Mouse (Mus musculus): ENCODE measurements around the gene Cped1. TPM values are rescaled to one million over a fixed set of nuclear protein-coding genes. Genes with fewer than 3 reads are reported as not detected.

Gene Cped1
- polyA plus RNA-seq, 1 experiment from 2014 or later = 2.7 TPM

DNA sequence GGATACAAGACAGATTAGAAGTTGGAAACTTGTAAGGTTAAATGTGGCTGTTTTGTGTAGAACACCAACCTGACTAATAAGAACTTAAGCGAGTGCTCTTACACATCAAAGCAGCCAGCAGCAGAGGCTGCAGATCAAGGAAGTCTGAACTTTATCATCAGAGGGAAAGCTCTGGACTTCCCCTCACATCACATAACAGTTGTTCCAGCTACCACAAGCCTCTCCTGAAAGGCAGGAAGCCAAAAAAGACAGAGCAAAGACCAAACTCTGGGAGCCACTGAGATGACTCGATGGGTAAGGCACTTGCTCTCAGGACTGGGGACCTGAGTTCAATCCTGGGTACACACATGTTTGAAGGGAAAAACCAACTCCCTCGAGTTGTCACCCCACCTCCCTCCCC is 228.1 kb downstream of the Cped1 start:
- no peak overlapping the region for H3K4me2 ChIP-seq
- 75% methylated on average over 3 of the region's 3 CpGs for WGBS

DNA sequence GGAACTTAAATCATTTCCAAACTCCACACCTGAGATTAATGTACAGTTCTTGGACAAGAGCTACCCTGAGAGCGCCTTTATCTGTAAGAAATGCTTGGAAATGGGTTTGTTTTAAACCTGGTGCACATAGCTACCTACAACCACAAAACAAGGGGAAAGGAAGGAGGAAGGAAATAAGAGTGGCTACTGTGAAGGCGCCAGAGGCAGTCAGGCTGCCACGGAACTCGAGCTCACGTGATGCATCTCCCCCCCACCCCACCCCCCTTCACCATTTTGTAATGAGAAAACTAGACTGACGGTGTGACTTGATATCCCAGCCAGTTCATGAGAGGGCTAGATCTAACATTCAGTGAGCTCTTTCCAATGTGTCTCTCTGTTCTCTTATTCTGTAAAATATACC is 228.9 kb downstream of the Cped1 start:
- H3K4me1 ChIP-seq = no peaks in the 10 kb centered on the region
- no peak for ATAC-seq (ENCODE audit: low FRiP score)
- no peak overlapping the region for H3K9ac ChIP-seq (replicated peaks)
- no peaks in the 10 kb centered on the region for H3K9me3 ChIP-seq (replicated peaks)
- H3K27ac ChIP-seq (replicated peaks) = no peak overlapping the region
- no peak overlapping the region for H3K4me3 ChIP-seq (replicated peaks)
- H3K4me2 ChIP-seq = no peak overlapping the region
- H3K36me3 ChIP-seq = no peaks in the 10 kb centered on the region
- WGBS = 88% methylated on average over 6 of the region's 6 CpGs
- H3K27me3 ChIP-seq (replicated peaks) = no peaks in the 10 kb centered on the region

More for the DNA sequence above, 228.1 kb downstream of the Cped1 start:
- H3K4me1 ChIP-seq = no peaks in the 10 kb centered on the region
- no peak overlapping the region for H3K4me3 ChIP-seq (replicated peaks)
- no peaks in the 10 kb centered on the region for H3K9me3 ChIP-seq (replicated peaks)
- H3K27ac ChIP-seq (replicated peaks) = no peak overlapping the region
- no peaks in the 10 kb centered on the region for H3K27me3 ChIP-seq (replicated peaks)
- no peak overlapping the region for H3K9ac ChIP-seq (replicated peaks)
- H3K36me3 ChIP-seq = no peaks in the 10 kb centered on the region
- ATAC-seq (ENCODE audit: low FRiP score) = no peak

DNA sequence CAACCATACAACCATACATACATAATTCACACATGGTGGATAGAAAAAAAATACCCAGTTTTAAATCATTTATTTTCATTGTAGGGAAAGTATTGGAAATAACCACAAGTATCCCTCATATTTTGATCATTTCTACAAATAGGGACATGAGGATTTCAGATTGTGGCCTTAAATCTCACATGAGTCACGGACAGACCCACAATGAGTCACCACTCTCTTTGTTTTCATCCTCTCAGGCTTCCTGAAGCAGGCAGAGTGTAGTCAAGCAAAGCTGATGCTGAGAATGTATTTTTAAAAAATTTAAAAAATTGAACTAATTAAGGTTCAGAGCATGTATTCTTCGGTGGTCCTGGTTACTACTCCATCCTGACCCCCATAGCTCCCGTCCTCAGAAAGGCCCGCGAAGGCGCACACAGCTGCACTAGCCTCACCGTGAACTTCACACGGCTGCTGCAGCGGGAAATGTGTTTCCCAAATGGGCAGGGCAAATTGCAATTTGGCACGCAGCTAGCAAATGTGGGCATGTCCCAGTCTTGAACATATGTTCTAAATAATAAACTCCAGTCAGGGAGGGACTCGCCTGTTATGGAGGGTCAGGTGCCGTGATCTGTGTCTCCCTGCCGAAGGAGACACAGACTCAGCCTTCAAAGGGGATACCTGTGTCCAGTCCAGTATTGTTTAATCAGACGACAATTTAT is 230.7 kb downstream of the Cped1 start:
- Histone ChIP-seq H3K27me3 (replicated peaks) (no peaks in the 10 kb centered on the region), H3K4me1 (no peaks in the 10 kb centered on the region), H3K4me3 (replicated peaks) (no peak overlapping the region), H3K4me2 (no peak overlapping the region), H3K36me3 (no peaks in the 10 kb centered on the region), H3K27ac (replicated peaks) (no peak overlapping the region), H3K9me3 (replicated peaks) (no peaks in the 10 kb centered on the region), H3K9ac (replicated peaks) (no peak overlapping the region)
- no peak for ATAC-seq (ENCODE audit: low FRiP score)
- WGBS = 48% methylated on average over 14 of the region's 14 CpGs

DNA sequence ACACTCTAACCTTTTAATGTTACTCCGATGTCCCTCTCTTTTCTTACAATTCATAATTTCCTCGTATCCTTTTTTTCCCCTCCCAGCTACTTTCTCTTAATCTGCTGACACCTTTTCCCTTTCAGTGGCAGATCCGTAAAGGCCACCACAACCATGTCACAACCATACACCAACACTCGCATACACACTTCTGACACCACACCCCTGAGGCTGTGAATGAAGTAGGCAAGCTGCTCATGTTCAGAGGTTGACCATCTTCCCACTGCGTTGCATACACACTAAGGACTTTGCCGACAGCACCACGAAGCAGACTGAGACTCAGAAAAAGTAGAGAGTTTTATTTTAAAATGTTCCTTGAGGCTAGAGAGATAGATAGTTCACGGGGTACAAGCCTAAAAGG is 235.4 kb downstream of the Cped1 start:
- WGBS = 95% methylated on average over 8 of the region's 8 CpGs
- H3K9me3 ChIP-seq (replicated peaks) = no peaks in the 10 kb centered on the region
- no peaks in the 10 kb centered on the region for H3K36me3 ChIP-seq
- H3K4me3 ChIP-seq (replicated peaks) = no peak overlapping the region
- no peak overlapping the region for H3K4me2 ChIP-seq
- no peaks in the 10 kb centered on the region for H3K27me3 ChIP-seq (replicated peaks)
- no peak overlapping the region for H3K9ac ChIP-seq (replicated peaks)
- no peak for ATAC-seq (ENCODE audit: low FRiP score)
- no peaks in the 10 kb centered on the region for H3K4me1 ChIP-seq
- no peak overlapping the region for H3K27ac ChIP-seq (replicated peaks)

DNA sequence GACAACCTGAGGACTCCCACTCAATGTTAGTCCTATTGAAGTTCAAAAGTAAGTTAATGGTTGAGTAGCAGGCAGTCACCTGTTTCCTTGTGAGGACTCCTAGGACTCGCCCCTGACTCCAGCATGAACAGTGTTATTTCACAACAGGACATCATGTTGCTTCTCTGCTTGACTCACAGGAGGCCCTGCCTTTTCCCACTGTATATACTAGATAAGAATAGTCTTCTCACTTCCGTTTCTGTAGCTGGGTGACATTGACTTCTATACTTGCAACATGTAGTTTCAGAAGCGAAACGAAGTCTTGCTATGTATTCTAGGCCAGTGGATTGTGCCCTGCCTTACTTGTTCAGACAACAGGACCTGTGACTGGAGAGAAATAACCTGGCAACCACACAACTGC is 236.4 kb downstream of the Cped1 start:
- ATAC-seq (ENCODE audit: low FRiP score) = no peak
- no peaks in the 10 kb centered on the region for H3K36me3 ChIP-seq
- H3K27me3 ChIP-seq (replicated peaks) = no peaks in the 10 kb centered on the region
- no peaks in the 10 kb centered on the region for H3K9me3 ChIP-seq (replicated peaks)
- H3K9ac ChIP-seq (replicated peaks) = no peak overlapping the region
- 88% methylated on average over 4 of the region's 4 CpGs for WGBS
- H3K4me3 ChIP-seq (replicated peaks) = no peak overlapping the region
- no peaks in the 10 kb centered on the region for H3K4me1 ChIP-seq
- H3K27ac ChIP-seq (replicated peaks) = no peak overlapping the region
- no peak overlapping the region for H3K4me2 ChIP-seq

DNA sequence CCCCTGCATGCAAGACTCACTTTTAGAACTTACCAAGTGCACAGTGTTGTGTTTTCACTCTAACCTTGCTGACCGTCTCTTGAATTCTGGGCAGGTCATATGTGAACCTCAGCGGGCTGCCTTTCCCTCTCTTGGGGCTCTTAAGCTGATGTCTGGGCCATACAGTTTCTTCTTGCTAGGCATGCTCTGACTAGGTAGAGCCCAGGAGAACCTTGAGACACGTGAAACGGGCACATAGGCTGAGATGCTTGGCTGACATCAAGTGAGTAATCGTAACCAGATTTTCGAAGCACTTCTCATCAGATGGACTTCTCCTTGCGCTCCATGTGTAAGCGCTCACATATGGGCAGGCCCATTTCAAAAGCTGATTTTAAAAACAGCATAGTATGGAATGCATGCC is 237.2 kb downstream of the Cped1 start:
- H3K27me3 ChIP-seq (replicated peaks) = no peaks in the 10 kb centered on the region
- H3K9ac ChIP-seq (replicated peaks) = no peak overlapping the region
- H3K4me3 ChIP-seq (replicated peaks) = no peak overlapping the region
- ATAC-seq (ENCODE audit: low FRiP score) = no peak
- WGBS = 90% methylated on average over 8 of the region's 8 CpGs
- no peaks in the 10 kb centered on the region for H3K36me3 ChIP-seq
- no peaks in the 10 kb centered on the region for H3K4me1 ChIP-seq
- H3K9me3 ChIP-seq (replicated peaks) = no peaks in the 10 kb centered on the region
- no peak overlapping the region for H3K27ac ChIP-seq (replicated peaks)
- no peak overlapping the region for H3K4me2 ChIP-seq

DNA sequence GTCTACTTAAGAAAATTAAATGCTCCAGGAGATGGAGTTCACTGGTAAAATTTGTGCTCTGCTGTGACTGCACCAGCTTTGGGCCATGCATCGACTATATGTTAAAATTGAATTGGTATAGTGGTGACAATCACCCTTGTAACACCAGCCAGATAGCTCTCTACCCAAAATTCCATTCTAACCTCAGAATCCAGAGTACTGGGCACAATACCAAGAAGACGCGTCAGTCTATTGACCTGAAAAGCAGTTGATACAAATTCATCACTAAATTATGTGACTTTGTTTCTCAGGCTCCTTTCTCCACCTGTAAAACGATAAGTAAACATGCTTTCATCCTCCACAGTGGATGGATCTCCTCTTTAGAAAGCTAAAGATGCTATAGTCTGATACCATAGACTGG is 238.6 kb downstream of the Cped1 start:
- H3K27ac ChIP-seq (replicated peaks) = no peak overlapping the region
- 93% methylated on average over 4 of the region's 4 CpGs for WGBS
- ATAC-seq (ENCODE audit: low FRiP score) = no peak
- no peaks in the 10 kb centered on the region for H3K9me3 ChIP-seq (replicated peaks)
- H3K4me2 ChIP-seq = no peak overlapping the region
- H3K36me3 ChIP-seq = no peaks in the 10 kb centered on the region
- H3K4me1 ChIP-seq = no peaks in the 10 kb centered on the region
- H3K9ac ChIP-seq (replicated peaks) = no peak overlapping the region
- no peak overlapping the region for H3K4me3 ChIP-seq (replicated peaks)
- H3K27me3 ChIP-seq (replicated peaks) = no peaks in the 10 kb centered on the region

DNA sequence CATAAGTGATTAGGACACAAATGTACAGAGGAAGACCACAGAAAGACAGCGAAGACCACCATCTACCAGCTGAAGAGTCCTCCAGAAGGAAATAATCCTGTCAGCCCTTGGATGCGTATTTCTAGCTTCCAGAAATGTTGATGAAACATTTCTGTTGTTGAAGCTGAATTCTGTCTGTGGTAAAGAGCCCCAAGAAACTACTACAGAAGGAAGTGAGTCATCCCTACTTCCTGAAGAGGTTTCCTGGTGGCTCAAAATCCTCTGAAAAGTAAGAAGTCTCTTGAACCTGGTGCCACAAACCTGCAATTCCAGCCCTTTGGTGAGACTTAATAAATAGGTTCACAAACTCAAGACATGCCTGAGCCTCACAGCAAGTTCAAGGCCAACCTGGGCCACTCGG is 245.5 kb downstream of the Cped1 start:
- H3K27ac ChIP-seq (replicated peaks) = no peak overlapping the region
- ATAC-seq (ENCODE audit: low FRiP score) = no peak
- no peak overlapping the region for H3K9ac ChIP-seq (replicated peaks)
- H3K36me3 ChIP-seq = no peaks in the 10 kb centered on the region
- H3K9me3 ChIP-seq (replicated peaks) = no peaks in the 10 kb centered on the region
- H3K27me3 ChIP-seq (replicated peaks) = no peaks in the 10 kb centered on the region
- no peak overlapping the region for H3K4me3 ChIP-seq (replicated peaks)
- no peaks in the 10 kb centered on the region for H3K4me1 ChIP-seq
- WGBS = 92% methylated on average over 3 of the region's 3 CpGs
- H3K4me2 ChIP-seq = no peak overlapping the region

DNA sequence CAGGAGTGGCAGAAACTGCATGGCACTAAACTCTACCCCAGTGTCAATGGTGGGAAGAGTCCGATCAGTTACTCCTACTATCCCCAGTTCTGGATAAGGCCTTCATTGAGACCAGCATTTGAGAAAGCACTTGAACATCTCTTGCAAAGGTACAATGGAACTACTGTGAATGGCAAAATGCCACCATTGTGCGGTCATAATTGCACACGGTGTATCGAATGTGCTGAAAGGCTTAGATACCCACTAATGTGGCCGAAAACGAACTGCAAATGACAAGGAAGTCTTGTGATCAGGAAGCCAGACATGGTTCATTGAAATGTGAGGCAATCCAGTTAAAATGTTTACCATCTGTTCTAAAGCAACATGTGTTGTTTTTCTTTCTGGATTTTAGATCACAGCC is 247.8 kb downstream of the Cped1 start:
- no peak overlapping the region for H3K4me3 ChIP-seq (replicated peaks)
- no peak overlapping the region for H3K9ac ChIP-seq (replicated peaks)
- no peaks in the 10 kb centered on the region for H3K4me1 ChIP-seq
- no peaks in the 10 kb centered on the region for H3K9me3 ChIP-seq (replicated peaks)
- H3K36me3 ChIP-seq = no peaks in the 10 kb centered on the region
- 74% methylated on average over 6 of the region's 6 CpGs for WGBS
- no peak overlapping the region for H3K4me2 ChIP-seq
- H3K27me3 ChIP-seq (replicated peaks) = no peaks in the 10 kb centered on the region
- H3K27ac ChIP-seq (replicated peaks) = no peak overlapping the region
- no peak for ATAC-seq (ENCODE audit: low FRiP score)

DNA sequence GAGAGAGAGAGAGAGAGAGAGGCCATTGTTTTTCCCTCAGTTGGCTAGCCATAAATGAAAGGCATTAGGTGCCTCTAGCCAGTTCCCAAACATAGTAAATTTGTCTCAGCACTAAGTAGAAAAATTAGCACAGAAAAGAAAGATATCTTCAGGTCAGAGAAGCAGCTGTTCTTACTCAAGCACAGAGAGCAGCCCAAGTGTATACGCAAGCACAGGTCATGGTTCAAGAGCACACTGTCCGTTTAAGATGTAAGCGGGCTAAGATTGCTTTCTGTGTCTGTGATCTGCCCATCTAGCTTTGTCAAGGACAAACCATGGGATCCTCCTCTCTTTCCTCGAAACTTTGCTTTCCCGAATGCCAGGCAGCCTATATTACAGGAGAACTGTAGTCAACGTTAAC is 249.4 kb downstream of the Cped1 start:
- ATAC-seq (ENCODE audit: low FRiP score) = no peak
- no peak overlapping the region for H3K9ac ChIP-seq (replicated peaks)
- no peak overlapping the region for H3K27ac ChIP-seq (replicated peaks)
- no peak overlapping the region for H3K4me2 ChIP-seq
- no peak overlapping the region for H3K4me3 ChIP-seq (replicated peaks)
- WGBS = 79% methylated on average over 6 of the region's 6 CpGs
- no peaks in the 10 kb centered on the region for H3K27me3 ChIP-seq (replicated peaks)
- no peaks in the 10 kb centered on the region for H3K9me3 ChIP-seq (replicated peaks)
- no peaks in the 10 kb centered on the region for H3K36me3 ChIP-seq
- H3K4me1 ChIP-seq = no peaks in the 10 kb centered on the region

DNA sequence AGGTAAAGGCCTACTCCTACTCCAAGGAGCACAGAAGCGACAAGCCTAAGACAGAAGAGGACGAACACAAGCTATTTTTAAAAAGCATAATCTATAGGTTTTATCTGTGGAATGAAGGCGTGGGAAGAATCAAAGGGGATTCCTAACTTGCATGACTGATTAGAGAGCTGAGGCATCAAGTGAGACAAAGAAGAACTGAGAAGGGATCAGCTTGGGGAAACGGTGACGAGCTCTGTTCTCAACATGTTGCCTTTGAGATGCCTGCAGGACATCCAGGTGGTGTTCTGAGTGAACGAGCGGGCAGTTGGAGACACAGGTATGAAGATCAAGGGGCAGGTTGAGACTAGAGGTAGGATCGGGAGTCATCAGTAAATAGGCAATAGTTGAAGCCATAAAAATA is 257.6 kb downstream of the Cped1 start:
- Histone ChIP-seq H3K27me3 (replicated peaks) (no peaks in the 10 kb centered on the region), H3K36me3 (no peaks in the 10 kb centered on the region), H3K4me3 (replicated peaks) (no peak overlapping the region), H3K9me3 (replicated peaks) (no peaks in the 10 kb centered on the region), H3K9ac (replicated peaks) (no peak overlapping the region), H3K27ac (replicated peaks) (no peak overlapping the region), H3K4me2 (no peak overlapping the region), H3K4me1 (no peaks in the 10 kb centered on the region)
- no peak for ATAC-seq (ENCODE audit: low FRiP score)
- 90% methylated on average over 8 of the region's 8 CpGs for WGBS

DNA sequence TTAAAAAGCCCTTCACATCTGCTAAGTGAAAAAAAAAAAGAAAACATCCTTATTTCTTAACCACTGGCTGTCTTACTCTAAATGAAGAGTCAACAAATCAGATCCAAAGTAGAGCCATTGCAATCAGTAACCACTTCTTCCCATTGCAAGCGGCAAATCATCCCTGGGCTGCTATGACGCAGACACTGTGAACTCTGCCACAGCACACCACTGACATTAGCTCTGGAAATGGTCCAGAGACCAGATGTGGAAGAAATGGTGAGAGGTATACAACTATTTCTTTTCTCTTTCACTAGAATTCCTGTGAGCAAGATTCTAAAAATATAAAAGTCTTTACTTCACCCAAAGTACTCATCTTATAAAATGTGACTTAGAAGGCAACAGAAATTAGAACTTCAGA is 261.0 kb downstream of the Cped1 start:
- Histone ChIP-seq H3K9me3 (replicated peaks) (no peaks in the 10 kb centered on the region), H3K27ac (replicated peaks) (no peak overlapping the region), H3K4me1 (no peaks in the 10 kb centered on the region), H3K36me3 (no peaks in the 10 kb centered on the region), H3K4me2 (no peak overlapping the region), H3K9ac (replicated peaks) (no peak overlapping the region), H3K27me3 (replicated peaks) (no peaks in the 10 kb centered on the region), H3K4me3 (replicated peaks) (no peak overlapping the region)
- 89% methylated on average over 2 of the region's 2 CpGs for WGBS
- ATAC-seq (ENCODE audit: low FRiP score) = no peak

DNA sequence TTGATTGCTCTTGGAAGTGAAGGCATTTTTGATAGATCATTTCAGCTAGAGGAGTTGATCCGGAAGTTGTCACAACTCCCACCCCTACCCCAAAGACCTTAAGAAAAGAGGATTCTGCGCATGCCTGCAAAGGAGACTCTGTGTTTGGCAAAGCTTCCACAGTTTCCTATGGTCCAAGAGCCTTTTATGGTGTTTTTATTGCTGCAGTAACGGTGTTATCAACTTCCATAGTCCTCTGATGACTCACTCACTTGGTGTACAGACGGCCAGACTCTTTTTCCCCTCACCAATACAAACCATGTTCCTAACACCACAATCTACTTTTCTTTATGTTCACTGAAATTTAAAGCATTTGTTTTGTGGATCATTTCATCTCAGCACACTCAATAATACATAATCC is 273.1 kb downstream of the Cped1 start:
- Histone ChIP-seq H3K36me3 (no peaks in the 10 kb centered on the region), H3K4me2 (no peak overlapping the region), H3K9ac (replicated peaks) (no peak overlapping the region), H3K27me3 (replicated peaks) (no peaks in the 10 kb centered on the region), H3K9me3 (replicated peaks) (no peaks in the 10 kb centered on the region), H3K27ac (replicated peaks) (no peak overlapping the region), H3K4me1 (no peaks in the 10 kb centered on the region), H3K4me3 (replicated peaks) (no peak overlapping the region)
- no peak for ATAC-seq (ENCODE audit: low FRiP score)
- 55% methylated on average over 4 of the region's 4 CpGs for WGBS
